Mouse (Mus musculus): ENCODE measurements around the gene Olfr1330.
"Not testable (repeated sequence)": the region's sequence is repeated elsewhere in the genome, so short reads cannot be mapped to it uniquely, and the experiment has no call there.

The Olfr1330 gene

GRCm38 (mm10) chr4:118888297-118888696, at the start of gene Olfr1330:
Gene Olfr1330, plus strand, starts transcription at chr4:118888597.
- DNase-seq (ENCODE audit: low spot score in 2 of 2) = no peak

GRCm38 (mm10) chr4:118861791-118862190, 26.6 kb upstream of the Olfr1330 start:
- no peak for DNase-seq (ENCODE audit: low spot score in 2 of 2)

- DNase-seq (ENCODE audit: low spot score in 2 of 2) = no peak
Observed at GRCm38 (mm10) chr4:118862704-118863103, 25.7 kb upstream of the Olfr1330 start.

- DNase-seq (ENCODE audit: low spot score in 2 of 2) = no peak
Observed at GRCm38 (mm10) chr4:118864349-118864748, 24.0 kb upstream of the Olfr1330 start, which contains the start of gene Olfr1331. Gene Olfr1331, plus strand, starts transcription at chr4:118864649.

- DNase-seq (ENCODE audit: low spot score in 2 of 2) = no peak
Observed at GRCm38 (mm10) chr4:118867566-118867965, 20.8 kb upstream of the Olfr1330 start.

GRCm38 (mm10) chr4:118901981-118902380, 13.6 kb downstream of the Olfr1330 start:
- DNase-seq (ENCODE audit: low spot score in 2 of 2) = no peak

- DNase-seq (ENCODE audit: low spot score in 2 of 2) = not testable (repeated sequence)
Observed at GRCm38 (mm10) chr4:118917365-118917764, 29.0 kb downstream of the Olfr1330 start, which contains the start of gene Olfr1329. Gene Olfr1329, minus strand, starts transcription at chr4:118917465.

GRCm38 (mm10) chr4:118931326-118931725, 42.9 kb downstream of the Olfr1330 start:
- DNase-seq (ENCODE audit: low spot score in 2 of 2) = not testable (repeated sequence)

- no peak for DNase-seq (ENCODE audit: low spot score in 2 of 2)
Observed at GRCm38 (mm10) chr4:118938512-118938911, 50.1 kb downstream of the Olfr1330 start, which contains the start of gene Olfr1328. Gene Olfr1328, minus strand, starts transcription at chr4:118938612.
